Mouse (Mus musculus) left cerebral cortex, postnatal 36 days (tissue): ENCODE results near the gene Prpf6. TPM values are rescaled to one million over a fixed set of nuclear protein-coding genes. Genes with fewer than 3 reads are reported as not detected.

Experiments used
- DNase-seq, 2 experiments: peaks; one replicate each; pipeline ENCODE4 v3.0.0; 2021 to 2022; ENCODE audit warnings: low spot score in 2 of 2, mixed read lengths in 1 of 2
- intact Hi-C: fragments of 180-260 bp; cut with DNase I; formaldehyde crosslinking; loops from one replicate; pipeline ENCODE4 v1.15.1; 2025
- total RNA-seq, 2 experiments: library from RNA; stranded (reverse); gene quantifications; 2 replicates each; pipeline ENCODE4 v1.2.3; 2021

The Prpf6 gene
- total RNA-seq, 2 experiments from 2014 or later: 49.8 to 54.4 TPM

DNA sequence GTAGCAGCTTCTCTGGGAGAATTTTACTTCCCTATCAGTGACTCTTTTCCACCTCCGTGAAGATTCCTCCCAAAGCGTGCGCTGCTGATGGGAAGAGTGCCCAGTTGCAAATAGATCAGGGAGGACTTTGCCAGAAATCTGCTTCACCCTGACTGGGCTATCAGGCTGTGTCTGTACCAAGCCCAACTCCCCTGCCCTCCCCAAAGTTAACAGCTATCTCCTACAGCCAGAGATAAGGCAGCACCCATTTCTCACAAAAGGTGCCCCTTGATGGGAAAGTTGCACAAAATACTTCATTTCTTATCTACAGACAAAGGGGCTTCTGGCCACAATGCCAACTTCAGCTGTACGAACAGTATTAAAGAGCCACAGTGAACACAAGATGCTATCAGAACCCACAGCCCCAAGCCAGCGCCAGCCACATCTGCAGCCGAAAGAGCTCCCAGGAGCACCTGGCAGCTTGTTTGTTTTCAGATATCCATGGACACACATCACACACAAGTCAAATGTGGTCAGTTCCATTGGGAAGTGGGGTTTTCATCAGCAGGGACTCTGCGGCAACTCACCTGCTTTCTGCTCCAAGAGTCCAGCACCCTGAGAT is 13.6 kb upstream of the Prpf6 start:
- intact Hi-C loops: loop anchor here (5.0 kb wide), 1 partner anchor 41 kb away; no protein-coding TSS in a partner anchor
- DNase-seq: peak in 1 of 2 experiments; percentile 23

DNA sequence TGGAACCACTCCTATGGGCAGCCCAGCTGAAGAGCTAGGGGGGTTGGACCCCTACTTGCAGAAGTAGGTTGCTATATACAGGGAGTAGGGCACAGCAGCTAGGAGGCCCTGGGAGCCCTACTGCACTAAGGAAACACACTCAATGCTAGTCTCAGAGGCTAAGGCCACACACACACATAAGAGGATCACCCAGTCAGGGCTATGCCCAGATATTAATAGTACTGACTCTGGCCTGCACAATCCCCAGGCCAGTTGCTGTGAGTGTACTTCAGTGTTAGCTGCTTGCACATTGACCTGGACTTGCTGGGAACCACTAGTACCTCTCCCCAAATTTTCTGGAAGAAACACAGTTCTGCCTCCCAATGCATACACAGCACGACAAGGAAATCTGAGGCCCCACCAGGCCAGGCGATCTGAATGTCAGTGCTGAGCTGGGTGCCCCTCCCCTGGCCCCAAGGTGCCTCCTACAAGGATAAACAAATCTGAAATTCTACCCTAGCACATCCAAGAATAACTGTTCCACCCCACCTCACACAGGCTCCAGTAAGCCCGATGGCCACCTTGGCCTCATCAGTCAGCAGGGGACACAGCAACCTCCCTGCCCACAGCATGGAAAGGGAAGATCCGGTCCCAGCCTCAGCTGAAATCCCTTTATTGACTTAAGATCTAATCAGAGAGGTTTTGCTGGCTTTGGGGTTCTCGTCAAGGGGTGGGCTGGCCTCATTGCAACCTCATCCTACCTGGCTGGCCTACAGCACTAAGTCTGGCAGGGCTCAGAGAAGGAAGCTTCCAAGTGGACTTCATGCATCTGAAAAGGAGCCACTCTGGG is 12.7 kb upstream of the Prpf6 start:
- peak in 1 of 2 experiments; percentile 3 for DNase-seq
- intact Hi-C loops: loop anchor here (5.0 kb wide), 1 partner anchor 42 kb away; no protein-coding TSS in a partner anchor

DNA sequence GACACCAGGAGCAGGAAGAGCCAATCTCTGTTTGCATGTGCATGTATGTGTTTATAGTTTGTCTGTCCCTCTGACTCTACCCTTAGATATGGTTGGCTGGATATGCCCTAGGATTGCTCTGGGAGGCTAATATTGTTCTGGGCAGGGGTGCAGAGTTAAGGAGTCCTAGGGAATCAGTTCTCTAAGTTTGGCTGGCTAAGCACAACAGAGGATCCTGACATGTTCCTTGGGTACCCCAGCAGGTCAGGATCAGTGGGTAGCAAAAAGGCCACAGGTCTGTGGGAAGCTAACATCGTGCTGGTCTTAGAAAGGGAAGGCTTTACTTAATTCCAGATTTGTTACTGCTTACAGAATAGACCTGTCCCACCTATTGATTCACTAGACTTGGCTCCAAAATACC is 12.0 kb upstream of the Prpf6 start:
- intact Hi-C loops: loop anchor here (5.0 kb wide), 2 partner anchors 42 to 187 kb away; no protein-coding TSS in a partner anchor
- no peak for DNase-seq

DNA sequence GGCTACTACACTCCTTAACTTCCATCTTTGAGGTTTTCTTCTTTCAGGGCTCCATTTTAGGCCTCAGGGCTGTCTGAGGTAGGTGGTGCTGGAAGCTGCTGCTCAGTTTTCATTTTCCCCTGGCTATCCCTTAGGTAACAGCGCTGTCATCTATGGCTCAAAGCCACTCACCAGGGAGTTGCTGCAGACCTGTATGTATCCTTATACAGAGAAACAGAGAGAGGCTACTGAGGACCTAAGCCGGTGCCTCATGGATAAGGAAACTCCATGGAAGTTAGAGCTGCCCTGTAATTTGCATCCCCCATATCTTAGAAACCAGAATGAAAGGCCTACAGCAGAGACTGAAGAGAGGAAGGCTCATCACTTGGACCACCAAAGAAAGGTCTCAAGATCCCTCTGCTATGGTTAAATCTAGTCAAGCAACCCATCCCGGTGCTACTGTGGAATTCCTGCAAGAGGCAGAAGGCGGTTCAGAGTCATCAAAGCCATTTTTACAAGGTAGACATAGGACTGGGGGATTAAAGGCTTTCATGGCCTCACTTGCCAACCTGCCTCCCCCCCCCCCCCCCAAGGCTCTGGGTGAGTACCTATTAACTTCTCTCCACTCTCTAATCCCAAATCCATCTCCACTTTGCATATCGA is 11.4 kb upstream of the Prpf6 start:
- peak in 1 of 2 experiments; percentile 2 for DNase-seq
- intact Hi-C loops: loop anchor here (5.0 kb wide), 1 partner anchor 188 kb away; no protein-coding TSS in a partner anchor

DNA sequence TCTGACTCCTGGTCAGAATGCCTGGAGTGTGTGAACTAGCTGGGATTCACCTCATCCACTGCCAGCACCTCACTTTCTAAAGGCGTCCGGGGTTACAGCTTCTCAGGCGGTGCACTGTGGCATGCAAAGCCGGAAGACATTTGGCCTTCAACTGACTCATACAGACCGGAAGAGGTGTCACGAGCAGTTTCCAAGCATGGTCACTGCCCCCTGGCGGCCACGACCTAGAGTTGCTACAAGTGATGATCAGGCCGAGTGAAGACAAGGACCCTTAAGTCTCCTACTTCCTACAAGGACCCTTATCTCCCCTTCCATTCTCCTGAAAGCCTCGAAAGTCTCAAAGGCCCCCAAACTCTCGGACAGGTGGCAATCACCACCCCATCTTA is 10.7 kb upstream of the Prpf6 start:
- intact Hi-C loops: loop anchor here (5.0 kb wide), 1 partner anchor 189 kb away; no protein-coding TSS in a partner anchor
- DNase-seq: peak; percentile 74 to 80

DNA sequence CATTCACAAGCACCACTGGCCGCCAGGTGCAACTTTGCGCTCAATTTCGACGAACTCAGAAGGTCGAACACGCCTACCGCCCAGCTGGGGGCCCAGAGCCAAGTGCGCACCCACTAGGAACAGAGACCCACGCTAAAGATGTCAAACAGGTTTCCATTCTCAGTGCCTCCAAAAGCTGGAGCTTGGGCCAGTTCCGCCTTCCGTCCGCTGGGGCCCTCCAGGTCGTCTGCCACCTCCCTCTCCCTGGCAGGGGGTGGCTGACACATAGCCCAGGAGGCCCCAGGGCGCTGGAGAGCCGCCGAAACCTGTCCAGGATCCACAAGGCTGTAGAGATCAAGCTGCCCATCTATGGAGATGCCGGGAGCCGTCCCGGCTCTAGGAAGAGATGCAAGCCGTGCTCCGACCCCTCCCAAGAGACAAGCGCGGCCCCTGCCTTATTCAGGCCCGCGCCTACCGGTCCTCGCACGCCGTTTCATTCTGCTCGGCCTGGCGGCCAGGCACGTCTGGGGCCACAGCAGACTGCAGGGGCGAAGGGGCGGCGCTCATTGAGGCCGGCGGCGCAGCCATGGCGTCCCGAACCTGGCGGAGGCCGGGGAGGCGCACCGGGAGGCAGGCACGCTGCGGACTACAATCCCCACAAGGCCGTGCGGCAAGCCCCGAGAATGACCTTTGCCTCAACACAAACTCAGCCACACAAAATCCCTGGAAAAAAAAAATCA is 10.1 kb upstream of the Prpf6 start:
- intact Hi-C loops: loop anchor here (5.0 kb wide), 1 partner anchor 189 kb away; no protein-coding TSS in a partner anchor

DNA sequence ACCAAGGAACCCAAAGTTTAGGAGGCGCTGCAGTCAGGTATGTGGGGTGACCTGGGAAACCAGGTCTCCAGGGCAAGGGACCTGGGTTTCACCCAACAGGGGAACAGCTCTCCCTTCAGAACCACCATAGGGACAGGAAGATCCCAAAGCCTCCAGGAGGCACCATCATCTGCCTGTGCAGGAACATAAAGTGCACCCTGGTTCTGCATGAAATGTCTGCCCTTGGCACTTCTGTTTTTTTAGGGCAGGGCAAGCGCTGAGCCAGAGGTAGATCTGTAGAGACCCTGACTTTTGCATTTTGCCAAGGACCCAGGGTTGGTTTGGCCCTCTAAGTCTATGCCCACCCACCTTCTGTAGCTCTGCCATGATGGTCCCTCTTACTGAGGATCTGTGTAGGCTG is 9.3 kb upstream of the Prpf6 start:
- intact Hi-C loops: loop anchor here (5.0 kb wide), 1 partner anchor 190 kb away; no protein-coding TSS in a partner anchor
- no peak for DNase-seq

More for the DNA sequence above, 10.1 kb upstream of the Prpf6 start:
- DNase-seq: peak; percentile 88 to 89

DNA sequence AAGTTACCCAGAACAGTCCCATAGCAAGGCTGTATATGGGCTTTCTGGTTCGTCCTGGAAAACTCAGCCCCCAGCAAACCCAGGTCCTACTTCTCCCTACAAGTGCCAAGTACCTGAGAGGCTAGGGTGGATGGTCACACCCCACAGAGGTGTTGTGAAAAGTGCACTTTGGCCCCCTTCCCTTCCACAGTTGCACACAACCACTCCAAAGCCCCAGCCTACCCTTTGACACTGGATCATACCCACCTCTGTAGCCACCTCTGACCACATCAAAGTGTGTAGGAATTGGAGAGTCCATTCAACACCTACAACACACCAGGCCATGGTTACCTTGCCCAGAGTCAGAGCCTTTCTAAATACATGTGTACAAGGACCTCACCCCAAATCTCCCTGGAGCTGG is 8.7 kb upstream of the Prpf6 start:
- DNase-seq: peak in 1 of 2 experiments; percentile 3

DNA sequence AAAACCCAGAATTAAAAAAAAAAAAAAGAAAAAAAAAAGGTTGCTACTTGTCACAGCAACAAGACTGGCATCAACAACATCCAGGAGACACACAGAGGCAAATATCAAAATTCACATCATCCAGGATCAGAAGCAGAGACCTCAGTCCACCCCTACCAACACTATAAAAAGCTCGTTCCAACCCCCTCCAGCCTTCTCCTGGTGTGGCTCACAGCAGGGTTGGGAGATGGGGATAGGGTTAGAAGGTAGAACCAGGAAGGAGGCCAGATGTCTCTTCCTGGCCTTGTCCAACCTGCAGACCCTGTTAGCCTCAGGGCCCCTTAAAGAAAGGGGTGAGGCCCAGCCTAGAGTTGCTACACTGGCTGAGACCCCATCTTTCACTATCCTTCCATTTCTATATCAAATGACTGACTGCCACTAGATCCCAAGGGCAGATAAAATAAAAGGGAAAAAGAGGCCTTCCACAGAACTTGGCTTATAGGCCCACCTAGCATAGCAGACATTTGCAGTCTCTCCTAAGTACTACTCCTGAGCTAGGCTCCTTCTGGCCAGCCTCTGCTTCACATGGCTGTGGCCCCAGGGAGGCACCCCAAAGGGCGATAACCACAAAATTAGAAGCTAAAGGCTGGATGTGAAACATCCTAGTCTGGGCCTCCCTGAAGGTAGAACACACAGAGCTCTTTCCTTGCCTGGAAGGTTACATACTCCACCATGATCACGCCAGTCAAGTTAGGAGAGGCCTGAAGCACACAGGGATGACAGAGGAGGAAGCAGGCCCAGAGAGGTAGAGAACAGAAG is 8.0 kb upstream of the Prpf6 start:
- intact Hi-C loops: loop anchor here (5.0 kb wide), 1 partner anchor 191 kb away; no protein-coding TSS in a partner anchor

More for the DNA sequence above, 8.7 kb upstream of the Prpf6 start:
- intact Hi-C loops: loop anchor here (5.0 kb wide), 1 partner anchor 191 kb away; no protein-coding TSS in a partner anchor

DNA sequence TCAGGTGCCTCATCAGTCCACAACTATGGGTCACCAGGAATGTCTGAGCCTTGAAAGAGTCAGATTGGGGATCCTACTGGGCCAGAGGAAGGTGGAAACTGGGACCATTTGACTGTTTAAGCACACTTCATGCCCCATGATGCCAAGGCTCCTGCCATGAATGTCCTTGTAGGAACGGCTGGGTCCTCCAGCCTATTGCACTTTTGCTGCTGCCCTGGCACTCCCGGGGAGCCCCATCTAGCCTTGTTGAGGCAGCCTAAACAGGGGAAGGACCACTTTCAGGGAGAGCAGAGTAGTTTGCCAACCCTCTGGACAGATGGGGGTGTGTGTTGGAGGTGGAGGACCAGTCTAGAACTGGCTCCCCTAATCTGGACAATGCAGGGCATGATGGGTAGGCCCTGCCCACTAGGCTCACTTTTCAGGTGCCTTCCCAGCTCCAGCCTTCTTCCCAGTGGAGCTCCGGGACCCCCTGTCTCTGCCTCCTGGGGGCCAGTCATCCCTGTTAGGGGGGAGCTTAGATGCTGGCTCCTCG is 7.2 kb upstream of the Prpf6 start, which contains the start of gene Uckl1:
Gene Uckl1, minus strand, starts transcription at position 482 of the 532 bp plus-strand sequence.
- DNase-seq: peak in 1 of 2 experiments; percentile 4
- intact Hi-C loops: loop anchor here (5.0 kb wide), 1 partner anchor 192 kb away; no protein-coding TSS in a partner anchor

More for the DNA sequence above, 8.0 kb upstream of the Prpf6 start:
- DNase-seq: peak in 1 of 2 experiments; percentile 2

DNA sequence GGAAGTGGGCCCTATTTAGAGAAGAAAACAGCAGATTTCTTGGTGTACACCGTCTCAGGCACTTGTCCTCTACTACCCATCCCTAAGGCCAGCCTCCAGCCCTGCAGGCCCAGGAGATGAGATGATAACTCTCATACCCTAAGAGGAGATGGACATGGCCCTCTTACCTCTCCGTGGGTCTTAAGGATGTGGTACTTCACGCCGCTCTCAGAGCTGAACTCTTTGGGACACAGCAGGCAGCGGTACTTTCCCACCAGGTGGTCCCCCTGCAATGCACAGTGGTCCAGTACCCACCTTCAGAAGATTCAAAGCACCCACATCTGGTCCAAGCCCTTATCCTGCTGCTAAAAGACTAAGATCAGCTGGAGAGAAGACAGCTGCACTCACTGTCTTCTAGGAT is 6.2 kb upstream of the Prpf6 start:
- intact Hi-C loops: no loop called here
- DNase-seq: no peak

DNA sequence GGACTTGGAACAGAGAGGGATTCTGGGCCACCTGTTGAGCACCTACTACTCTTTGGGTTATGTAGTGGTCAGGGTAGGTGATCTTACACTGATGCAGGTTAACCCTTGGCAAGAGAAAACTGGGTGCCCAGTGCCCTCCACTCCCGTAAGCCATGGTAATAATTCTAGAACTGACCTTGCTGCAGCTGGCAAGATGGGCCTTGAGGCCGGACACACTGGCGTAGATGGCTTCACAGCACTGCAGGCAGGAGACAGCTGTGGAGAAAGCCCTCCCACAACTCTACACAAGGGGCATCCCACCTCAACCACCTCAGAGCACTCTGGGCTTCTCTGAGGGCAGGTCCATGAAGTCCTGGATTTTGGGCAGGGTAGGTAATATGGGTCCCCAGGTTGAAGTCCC is 5.5 kb upstream of the Prpf6 start:
- no peak for DNase-seq
- intact Hi-C loops: no loop called here

DNA sequence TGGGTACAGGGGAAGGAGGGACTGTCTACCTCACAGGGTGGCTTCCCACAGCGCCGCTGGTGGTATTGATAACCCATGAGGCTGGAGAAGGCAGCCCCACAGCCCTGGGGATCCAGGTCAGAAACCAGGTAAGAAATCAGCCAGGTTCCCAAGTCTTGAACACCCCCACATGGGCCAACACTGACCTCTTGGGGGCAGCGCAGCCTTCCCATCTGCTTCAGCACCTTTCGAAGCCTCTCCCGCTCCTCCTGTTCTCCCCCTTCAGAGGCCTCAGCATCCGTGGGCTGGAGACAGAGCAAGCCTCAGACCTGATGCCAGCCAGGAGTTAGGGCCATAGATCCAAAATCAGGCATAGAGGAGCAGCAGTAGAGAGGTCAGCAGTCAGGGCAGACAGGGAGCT is 3.9 kb upstream of the Prpf6 start:
- intact Hi-C loops: no loop called here
- peak in 1 of 2 experiments; percentile 2 for DNase-seq

DNA sequence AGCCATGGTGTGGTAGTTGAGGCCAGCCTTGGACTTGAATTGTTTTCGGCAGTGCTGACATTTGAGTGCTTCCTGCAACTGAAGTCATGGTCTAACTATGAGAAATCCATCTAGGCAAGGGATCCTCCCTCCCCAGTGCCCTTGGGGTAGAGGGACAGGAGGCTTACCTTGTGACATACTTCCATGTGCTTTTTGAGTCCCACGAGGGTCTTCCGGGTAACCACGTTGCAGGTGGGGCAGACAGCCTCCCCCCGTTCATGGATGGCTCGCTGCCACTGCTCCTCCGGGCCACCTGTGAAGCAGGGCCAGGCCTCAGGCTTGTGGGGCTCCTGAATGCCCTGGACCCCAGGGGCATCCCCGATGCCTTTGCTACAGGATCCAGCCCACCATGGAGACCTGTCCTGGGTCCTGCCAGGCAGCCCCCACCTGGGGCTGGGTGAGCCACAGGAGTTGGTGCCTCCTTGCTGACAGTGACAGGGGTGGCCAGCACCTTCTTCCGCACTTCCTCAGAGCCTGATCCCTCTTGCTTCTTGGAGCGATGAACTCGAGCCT is 3.4 kb upstream of the Prpf6 start:
- no peak for DNase-seq
- intact Hi-C loops: no loop called here

DNA sequence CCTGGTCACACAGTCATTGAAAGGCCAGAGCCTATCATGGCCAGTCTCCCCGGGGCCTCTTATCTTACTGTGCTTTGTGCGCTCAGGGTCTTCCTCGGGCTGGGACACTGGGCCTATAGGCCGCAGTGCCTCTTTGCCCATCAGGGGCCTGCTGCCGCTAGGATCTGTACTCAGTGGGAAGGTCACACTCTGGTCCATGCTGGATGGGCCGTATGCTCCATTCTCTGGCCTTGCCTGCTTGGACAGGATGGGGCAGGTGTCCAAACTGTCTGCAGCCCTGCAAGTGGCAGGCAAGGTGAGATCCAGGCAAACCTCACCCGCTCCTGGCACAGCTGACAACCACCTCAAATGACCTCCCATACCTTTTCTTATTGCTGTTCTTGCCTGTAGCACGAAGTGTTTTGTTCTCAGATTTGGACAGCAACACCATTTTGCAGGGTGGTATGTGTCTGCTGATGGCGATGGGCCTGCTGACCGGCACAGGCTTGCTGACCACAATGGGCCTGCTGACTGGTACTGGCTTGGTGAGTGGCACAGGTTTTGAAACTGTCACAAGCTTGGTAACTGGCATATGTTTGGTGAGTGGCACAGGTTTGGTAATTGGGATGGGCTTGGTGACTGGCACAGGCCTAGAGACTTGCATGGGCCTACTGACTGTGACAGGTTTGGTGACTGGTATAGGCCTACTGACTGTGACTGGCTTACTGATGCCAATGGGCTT is 2.5 kb upstream of the Prpf6 start:
- DNase-seq: no peak
- intact Hi-C loops: no loop called here

DNA sequence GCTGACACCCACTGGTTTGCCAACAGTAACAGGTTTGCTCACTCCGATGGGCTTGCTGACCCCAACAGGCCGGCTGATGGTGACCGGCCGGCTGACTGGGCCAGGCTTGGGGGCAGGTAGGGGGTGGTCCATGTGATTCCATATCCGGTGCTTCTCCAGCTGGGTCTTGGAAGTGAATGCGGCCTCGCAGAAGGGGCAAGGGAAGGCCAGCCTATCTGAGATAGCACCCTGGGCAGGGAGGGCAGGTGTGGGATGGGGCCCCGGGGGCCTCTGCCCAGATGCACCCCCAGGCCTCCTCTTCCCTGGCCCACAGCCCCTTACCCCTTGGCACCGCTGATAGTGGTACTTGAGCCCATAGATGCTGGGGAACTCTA is 1.9 kb upstream of the Prpf6 start:
- DNase-seq: no peak
- intact Hi-C loops: no loop called here

DNA sequence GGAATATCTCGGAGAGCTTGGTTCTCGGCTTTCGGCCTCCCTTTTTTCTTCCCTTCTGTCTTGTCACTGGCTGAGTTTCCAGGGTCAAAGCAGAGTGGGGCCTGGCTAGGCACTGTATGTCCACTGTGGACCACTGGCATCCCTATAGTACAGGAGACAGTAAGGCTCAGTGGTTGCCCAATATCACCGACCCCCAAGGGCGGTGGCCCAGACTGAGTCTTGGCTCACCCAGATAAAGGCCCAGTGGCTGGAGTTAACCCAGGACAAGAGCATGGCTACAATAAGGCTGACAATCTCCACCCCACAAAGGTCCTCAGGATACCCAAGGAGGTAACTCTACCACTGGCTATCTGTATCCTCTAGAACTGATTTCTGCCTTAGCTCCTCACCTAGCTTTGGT is 1.2 kb upstream of the Prpf6 start:
- no peak for DNase-seq
- intact Hi-C loops: no loop called here
